Mouse (Mus musculus) hematopoietic multipotent progenitor cell, adult 10-12 weeks (in vitro differentiated cells): ENCODE results near the gene Ints6. TPM values are rescaled to one million over a fixed set of nuclear protein-coding genes. Genes with fewer than 3 reads are reported as not detected.

ENCODE experiments used
- polyA plus RNA-seq: library from polyadenylated mRNA; stranded (reverse); fragments of >175 nt; gene quantifications from 2 replicates; pipeline ENCODE4 v1.2.3, GENCODE M21; 2012; ENCODE audit warnings: low replicate concordance

Gene Ints6
- polyA plus RNA-seq, result 12.4 and 21.5 TPM in 2 replicates

GRCm38 (mm10) chr14:62761036-62761881, at the start of gene Ints6:
Gene Ints6, minus strand, starts transcription at chr14:62761169.

GRCm38 (mm10) chr14:62663367-62663766, 97.6 kb downstream of the Ints6 start, which contains the start of gene Serpine3:
Gene Serpine3, plus strand, starts transcription at chr14:62663667.

Other genes with a start within 250 kb of the Ints6 start
- 0.18 TPM in 1 of 2 replicates, not detected in the other for gene Fam124a, start 205.4 kb downstream of the Ints6 start, polyA plus RNA-seq
- not detected in 2 replicates for gene Gm4131, start 194.2 kb downstream of the Ints6 start, polyA plus RNA-seq
- gene Serpine3, start 97.5 kb downstream of the Ints6 start, polyA plus RNA-seq, result not detected in 2 replicates
- 7.7 and 12.4 TPM in 2 replicates for gene Wdfy2, start 76.5 kb upstream of the Ints6 start, polyA plus RNA-seq
- gene Defb48, start 223.3 kb upstream of the Ints6 start, polyA plus RNA-seq, result not detected in 2 replicates
- gene Defb47, start 236.9 kb upstream of the Ints6 start, polyA plus RNA-seq, result not detected in 2 replicates